Mouse (Mus musculus): Measurements from ENCODE around the gene Med18. TPM values are rescaled to one million over a fixed set of nuclear protein-coding genes. Genes with fewer than 3 reads are reported as not detected.
"Not testable (repeated sequence)": the region's sequence is repeated elsewhere in the genome, so short reads cannot be mapped to it uniquely, and the experiment has no call there.

The Med18 gene
- total RNA-seq, 4 experiments from 2014 or later = 9.2 to 12.0 (median 9.8) TPM

DNA sequence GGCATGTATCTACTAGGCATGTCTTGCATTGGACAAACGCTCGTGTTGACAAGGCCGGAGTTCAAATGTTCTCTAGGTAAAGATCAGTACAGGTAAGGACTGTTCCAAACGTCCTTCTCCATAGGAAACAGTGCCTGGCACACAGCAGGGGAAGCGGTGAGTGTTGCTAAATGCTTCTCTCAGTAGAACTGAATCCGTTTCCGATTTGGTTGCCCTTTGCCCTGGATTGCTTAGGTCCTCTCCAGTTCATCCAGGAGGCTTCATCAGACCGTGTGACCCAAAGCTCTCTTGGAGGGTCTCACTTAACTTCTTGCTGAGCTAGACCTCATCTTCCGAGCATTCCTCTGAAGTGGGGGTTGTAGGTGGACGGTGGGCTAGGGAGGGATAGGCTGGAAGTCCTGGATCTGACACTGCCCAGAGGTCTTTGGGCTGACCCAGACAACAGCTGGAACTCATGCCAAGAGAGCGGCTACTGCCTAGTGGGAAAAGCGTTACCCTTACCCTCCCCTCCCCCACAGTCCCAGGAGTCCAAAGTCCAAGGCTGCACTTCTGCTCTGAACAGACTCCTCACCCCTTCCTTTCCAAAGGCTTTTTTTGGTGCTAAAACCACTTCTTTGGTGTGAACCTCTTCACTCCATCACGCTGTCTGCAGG lies 19.4 kb upstream of the Med18 start:
- no peak for DNase-seq (ENCODE audit: low spot score in 2 of 2)

DNA sequence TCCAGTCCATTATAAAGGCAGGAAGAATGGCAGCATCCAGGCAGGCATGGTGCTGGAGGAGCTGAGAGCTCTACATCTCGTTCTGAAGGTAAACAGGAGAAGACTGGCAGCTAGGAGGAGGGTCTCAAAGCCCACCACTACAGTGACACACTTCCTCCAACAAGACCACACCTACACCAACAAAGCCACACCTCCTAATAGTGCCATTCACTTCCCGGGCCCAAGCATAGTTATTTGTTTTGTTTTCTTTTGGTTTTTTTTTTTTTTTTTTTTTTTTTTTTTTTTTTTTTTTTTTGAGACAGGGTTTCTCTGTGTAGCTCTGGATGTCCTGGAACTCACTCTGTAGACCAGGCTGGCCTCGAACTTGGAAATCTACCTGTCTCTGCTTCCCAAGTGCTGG lies 18.4 kb upstream of the Med18 start:
- not testable (repeated sequence) for DNase-seq (ENCODE audit: low spot score in 2 of 2)

DNA sequence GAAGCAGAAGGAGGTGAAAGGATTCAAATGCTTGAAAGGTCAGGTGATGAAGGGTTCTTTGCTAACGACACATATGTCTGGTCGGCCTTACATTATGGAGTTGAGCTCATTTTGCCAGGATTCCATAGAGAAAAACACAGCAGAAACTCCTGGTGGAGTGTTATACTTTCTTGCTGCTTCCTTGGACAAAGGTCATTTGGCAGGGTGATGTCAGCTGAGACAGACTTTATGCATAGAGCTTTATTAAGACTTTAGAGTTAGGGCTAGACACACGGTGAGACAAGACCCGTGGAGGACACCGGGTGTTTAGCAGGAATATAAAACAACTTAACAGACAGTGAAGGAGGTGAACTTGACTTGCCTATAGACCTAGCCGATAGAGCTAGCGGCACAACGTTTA lies 14.1 kb upstream of the Med18 start:
- DNase-seq (ENCODE audit: low spot score in 2 of 2) = no peak

DNA sequence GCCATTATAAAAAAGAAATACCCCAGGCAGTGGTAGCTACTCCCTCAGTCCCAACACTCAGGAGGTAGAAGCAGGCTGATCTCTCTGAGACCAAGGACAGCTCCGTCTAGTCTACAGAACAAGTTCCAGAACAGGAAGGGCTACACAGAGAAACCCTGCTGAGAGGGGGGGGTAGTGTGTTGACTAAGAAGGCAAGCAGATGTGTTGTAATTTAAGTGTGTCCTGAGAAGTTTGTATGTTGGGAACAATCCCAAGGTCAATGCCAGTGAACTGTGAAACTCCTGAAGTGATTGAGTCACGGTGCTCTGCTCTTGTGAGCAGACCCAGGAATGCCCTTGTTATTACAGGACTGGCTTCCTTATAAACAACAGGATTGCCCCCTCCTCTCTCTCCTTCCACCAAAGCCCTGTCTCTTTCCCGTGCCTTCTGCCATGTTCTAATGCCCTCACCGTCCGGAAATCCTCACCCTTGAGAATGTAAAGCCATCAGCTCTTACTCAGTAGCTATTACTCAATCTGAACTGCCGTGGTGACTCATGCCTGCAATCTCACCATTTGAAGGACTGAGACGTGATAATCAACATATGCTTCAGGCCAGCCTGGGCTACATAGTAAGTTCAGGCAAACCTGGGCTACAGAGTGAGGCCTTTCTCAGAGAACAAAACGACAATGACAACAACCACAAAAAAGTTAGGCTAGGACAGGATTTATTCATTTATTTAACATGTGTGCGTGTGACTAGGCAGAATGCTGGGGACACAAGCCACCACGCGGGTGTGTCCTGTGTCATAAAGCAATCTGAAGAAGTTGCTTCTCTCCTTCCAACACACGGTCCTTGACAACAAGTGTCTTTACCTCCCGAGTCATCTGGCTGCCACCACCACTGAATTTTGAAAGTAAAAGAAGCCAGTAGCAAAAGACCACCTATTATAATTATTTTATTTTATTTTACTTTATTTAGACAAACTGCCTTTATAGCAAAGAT lies 12.5 kb upstream of the Med18 start:
- DNase-seq (ENCODE audit: low spot score in 2 of 2) = no peak

DNA sequence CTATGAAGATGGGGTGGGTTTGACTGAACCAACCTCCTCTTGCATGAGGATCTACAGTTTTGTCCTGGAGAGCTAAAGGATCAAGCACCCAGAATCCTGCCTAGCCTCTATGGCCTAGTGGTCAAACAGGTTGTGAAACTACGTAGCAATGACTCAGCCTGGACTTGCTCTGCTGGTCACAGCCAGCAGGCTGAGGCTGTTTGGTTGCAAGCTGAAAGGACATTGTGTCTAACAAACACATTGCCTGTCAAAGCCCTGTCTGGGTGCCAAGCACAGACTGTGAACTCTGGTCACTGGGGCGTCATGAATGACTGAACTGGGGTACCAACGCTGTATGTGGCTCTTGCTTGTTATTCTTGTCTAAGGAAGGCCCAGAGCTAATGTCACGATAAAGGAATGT lies 10.9 kb upstream of the Med18 start:
- DNase-seq (ENCODE audit: low spot score in 2 of 2) = no peak

DNA sequence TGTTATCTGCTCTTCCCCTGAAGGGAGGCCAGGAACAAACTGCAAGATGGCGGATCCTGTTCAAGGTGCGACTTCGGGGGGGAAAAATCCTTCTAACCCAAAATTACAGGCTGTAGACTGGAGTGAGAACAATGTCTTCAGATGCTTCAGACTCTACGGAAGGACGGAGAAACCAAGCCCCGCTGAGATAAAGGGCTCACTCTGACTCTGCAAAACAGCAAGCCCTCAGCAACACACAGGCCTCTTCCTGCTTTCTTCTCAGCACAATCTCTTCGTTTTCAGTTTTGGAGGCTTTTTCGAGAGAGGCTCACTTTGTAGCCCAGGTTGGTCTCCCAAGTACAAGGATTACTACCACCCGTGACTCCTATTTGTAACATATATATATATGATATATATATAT lies 9.7 kb upstream of the Med18 start:
- DNase-seq (ENCODE audit: low spot score in 2 of 2) = no peak

DNA sequence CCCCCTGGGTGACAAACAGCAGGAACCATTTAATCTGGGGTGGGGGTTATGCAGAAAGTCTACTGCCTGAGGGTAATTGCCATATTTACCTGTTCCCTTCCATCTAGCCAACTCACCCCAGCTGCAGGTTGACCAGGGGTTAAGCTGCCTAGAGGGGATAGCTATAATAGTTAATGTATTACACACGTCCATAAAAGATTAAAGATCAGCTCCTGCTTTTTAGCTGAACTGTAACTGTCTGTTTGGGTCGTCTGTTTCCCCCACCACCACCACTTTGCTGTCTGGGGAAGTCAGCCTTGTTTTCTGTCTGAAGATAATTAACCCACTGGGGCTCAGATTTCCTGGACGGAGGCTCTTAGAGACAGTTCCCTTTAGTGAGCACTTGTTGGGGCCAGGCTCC lies 6.2 kb upstream of the Med18 start:
- no peak for DNase-seq (ENCODE audit: low spot score in 2 of 2)

DNA sequence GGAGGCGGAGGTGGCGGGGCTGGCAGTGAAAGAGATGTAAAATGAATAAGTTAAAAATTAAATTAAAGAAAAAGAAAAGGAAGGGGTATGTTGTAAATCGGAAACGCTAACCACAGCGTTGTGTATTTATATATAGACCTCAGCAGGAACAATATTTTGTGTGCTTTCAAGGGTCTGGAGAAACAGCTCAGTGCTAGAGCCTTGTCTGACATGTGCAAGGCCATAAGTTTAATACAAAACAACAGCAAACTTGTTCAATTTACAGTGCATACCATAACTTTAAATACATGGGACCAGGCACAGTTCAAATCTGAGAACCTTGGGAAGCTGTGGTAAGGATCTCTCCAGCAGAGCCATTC lies 513 bp upstream of the Med18 start:
- DNase-seq (ENCODE audit: low spot score in 2 of 2) = no peak

DNA sequence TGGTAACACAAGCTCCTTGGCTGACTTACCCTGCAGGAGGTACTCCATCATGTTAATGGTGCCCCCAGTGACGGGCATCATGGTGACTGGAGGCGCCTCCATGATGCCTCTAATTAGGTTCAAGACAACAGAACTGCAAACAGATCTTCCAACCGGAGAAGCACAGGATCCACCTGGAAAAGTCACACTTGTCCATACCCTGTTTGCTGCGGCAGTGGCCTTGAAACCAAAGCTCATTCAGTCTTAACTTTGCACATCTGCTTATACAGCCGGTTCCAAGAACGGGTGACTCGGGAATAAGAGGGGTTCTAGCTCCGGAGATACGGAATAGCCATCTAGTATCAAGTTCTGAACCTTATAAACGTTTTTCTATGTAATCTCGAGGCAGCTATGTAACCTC lies 885 bp downstream of the Med18 start:
- no peak for DNase-seq (ENCODE audit: low spot score in 2 of 2)

DNA sequence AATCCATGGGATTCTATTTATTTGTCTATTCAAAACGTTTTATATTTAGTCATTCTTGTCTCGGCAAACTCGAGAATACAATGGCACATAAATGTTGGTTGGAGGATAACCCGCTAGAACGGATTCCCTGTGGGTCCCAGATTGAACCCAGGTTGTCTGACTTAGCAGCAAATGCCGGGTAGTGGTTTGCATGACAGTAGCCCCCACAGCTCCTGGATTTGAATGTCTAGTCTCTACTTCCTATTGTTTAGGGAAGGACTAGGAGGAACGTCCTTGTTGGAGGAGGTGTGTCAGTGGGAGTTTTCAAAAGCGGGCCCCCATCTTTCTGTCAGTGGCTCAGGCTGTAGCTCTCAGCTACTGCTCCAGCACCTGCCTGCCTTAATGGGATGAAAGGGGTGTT lies 3.5 kb downstream of the Med18 start:
- no peak for DNase-seq (ENCODE audit: low spot score in 2 of 2)

DNA sequence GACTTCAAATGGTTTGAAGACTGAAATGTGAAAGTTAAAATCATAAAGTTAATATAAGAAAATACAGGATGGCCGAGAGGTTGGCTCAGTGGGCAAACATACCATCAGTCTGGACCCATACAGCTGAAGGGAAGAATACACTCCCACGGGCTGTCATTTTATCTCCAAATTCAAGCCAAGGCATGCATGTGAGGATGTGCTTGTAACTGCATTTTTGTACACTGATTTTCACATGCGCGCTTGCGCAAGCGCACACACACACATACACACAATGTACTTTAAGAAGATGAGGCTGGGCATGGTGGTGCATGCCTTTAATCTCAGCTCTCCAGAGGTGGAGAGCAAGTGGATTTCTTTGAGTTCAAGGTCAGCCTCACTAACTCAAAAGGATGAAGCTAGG lies 8.2 kb downstream of the Med18 start:
- no peak for DNase-seq (ENCODE audit: low spot score in 2 of 2)

DNA sequence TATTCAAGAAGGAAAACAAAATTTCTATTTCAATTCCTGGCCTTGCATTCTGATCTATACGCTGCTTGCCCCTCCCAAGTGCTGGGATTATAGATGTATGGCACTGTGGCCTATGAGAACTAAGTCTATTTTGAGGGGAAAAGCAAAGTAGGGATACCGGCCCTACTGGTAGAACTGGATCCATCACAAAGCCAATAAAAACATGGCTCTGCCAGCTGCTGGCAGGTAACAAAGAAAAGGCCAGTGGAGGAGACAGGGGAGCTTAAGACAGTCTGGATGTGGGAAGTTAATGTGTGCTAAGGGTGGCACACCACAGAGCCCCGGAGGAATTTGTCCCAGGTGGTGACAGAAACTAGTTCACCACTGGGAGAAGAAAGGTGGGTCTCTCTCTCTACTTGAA lies 8.6 kb downstream of the Med18 start:
- no peak for DNase-seq (ENCODE audit: low spot score in 2 of 2)

DNA sequence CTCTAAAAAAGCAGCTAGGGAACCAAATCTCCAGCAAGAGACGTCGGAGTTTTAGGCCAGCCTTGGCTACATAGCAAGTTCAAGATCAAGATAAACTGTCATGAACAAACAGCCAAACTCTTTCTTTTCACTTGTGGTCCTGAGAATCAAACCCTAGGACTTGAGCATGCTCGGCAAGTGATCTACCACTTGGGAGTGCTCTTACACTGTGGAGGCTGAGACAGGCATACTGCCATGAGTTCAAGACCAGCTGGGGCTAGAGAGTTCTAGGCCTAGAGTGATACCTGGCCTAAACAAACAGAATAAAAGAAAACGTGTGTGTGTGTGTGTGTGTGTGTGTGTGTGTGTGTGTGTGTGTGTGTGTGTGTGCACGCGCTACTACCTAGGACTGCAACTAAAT lies 9.5 kb downstream of the Med18 start:
- no peak for DNase-seq (ENCODE audit: low spot score in 2 of 2)

DNA sequence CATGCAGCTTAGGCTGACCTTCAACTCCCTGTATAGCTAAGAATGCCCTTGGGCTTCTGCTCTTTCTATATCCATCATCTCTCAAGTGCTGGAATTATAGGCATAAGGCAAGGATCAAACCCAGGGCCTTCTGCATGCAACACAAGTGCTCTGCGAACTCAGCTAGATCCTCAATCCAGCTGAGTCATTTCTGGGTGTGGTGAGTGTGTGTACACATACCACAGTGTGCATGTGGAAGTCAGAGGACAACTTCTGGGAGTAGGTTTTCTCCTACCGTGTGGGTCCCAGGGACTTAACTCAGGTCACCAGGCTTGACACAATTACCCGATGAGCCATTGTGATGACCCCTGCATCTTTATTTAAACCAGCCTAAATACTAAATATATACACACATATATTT lies 13.9 kb downstream of the Med18 start:
- DNase-seq (ENCODE audit: low spot score in 2 of 2) = no peak

DNA sequence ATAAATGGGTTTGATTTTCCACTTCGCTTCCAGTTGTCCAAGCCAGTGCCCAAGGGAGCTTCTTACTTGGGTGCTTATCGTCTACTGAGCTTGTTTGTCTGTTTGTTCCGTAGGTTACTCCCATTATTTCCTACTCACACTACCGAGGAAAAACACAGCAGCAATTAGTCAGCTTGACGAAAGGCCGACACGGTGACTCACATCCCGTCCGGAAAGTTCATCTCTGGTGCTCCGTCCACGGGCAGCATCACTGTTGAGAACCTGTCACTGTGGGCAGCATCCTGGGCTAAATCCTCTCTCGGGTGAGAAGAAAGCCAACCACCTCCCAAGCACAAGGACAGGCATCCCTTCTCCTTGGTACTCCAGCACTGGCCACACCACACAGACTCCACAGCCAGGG lies 17.6 kb downstream of the Med18 start:
- DNase-seq (ENCODE audit: low spot score in 2 of 2) = no peak

DNA sequence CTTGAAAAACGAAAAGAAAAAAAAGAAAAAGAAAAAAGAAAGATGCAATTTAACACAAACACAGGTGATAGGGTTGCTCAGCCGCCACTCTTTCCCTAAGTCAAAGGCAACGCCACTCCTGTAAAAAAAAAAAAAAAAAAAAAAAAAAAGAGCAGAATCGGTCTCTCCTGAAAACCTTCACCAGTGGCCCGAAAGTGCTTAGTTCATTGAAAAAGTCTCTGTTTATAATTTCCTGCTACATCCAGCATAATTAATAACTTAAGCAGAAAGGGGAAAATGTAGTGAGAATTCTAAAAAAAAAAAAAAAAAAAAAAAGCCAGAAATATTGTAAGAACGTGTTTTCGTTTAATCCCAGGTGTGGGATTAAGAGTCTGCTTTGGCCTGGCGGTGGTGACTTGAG lies 19.2 kb downstream of the Med18 start:
- no peak for DNase-seq (ENCODE audit: low spot score in 2 of 2)

DNA sequence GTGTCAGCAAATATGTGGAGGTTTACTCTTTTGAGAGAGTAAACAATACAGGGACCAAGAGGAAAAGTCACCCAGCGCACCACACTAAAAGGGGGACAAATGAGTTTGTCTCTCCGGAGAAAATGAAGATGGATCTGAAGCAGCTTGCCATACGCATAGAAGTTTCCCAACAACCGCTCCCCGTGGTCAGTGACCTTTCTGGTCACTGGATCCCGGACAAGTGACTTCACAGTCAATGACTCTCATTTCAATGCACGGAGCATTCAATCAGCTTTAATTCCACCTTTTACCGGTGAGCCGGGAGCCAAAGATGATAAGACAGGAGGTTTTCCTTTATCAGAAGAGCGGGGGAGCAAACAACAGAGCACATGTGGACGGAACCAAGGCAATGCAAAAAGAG lies 25.9 kb downstream of the Med18 start:
- no peak for DNase-seq (ENCODE audit: low spot score in 2 of 2)

DNA sequence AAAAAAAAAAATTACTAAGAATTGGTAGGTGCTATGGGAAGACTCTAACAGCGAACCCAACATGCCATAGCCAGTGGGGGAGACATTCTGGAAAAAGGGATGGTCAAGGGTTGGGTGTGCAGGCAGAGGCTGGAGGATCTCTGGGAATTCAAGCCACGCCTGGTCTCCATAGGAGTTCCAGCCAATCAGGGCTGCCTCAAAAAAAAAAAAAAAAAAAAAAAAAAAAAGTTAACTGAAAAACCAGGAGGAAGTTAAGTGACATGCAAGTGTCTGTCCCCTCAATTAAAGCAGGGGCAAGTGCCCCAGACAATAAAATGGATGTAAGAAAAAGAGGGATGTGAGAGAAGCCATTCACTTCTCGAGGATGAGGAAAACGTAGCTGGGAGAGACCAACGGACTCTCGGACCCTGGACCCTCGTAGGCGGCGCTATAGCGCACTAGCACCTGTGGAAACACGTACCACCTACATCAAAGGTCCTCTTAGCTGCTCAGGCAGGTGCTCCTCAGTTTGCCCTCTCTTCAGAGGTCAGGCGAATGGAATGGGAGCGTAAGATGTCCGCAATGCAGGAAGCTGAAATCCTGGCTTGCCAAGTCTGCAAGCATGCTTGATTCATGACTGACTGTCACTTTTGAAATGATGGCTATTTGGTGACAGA lies 30.9 kb downstream of the Med18 start:
- DNase-seq (ENCODE audit: low spot score in 2 of 2) = no peak

DNA sequence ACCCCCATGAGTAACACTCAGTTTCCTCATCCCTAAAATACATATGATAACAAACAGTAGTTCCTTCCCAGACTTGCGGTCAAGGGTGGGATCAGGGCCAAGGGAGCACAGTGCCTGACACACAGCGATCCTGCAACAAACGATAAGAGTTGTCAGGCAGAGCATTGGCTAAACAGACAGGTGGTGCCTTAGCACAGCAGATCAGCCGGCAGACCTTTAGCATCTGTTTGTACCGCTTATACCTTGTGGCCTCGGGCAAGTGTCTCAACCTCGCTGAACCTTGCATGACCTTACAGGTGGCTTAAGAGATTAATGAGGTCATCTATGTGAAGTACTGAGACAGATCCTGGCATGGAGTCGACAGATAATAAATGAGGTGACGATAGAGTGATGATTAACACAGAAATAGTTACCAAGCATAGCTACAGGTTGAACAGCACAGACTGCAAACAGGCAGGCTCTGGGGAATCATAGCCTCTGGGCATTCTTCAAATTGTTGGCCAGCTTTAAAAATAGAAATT lies 35.6 kb downstream of the Med18 start:
- DNase-seq (ENCODE audit: low spot score in 2 of 2) = no peak

DNA sequence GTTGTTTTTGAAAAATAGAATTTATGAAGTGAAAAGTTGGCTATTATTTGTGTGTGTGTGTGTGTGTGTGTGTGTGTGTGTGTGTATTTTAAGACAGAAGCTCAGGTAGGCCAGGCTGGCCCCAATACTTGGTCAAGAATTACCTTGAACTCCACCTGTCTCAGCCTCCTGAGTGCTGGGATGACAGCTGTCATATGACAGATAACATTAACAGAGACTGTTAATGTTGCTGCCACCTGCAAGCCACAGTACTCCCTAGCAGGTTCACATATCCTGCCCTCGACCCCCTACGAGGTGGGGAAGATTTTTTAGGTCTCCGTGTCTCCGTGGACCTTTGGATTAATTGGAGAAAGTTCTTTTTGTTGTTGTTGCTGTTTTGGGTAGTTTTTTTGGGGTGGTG lies 36.2 kb downstream of the Med18 start:
- DNase-seq (ENCODE audit: low spot score in 2 of 2) = no peak

DNA sequence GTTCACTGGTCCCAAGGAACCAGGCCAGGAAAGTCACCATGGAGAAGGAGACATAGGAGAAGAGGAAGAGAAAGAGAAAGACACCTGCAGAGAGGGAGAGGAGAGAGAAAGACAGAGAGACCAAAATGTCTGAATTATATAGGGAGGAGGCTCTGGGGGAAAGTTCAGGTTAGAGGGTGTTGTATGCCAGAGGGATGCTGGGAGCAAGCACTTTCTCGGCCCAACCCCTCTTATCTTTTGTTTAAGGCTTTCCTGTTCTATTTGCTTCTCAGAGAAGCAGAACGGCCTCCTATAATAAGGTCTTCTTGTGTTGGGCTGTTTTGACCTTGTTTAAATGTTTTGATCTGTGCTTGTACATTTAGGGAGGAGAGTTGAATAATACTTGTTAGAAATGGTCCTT lies 37.7 kb downstream of the Med18 start:
- DNase-seq (ENCODE audit: low spot score in 2 of 2) = no peak

DNA sequence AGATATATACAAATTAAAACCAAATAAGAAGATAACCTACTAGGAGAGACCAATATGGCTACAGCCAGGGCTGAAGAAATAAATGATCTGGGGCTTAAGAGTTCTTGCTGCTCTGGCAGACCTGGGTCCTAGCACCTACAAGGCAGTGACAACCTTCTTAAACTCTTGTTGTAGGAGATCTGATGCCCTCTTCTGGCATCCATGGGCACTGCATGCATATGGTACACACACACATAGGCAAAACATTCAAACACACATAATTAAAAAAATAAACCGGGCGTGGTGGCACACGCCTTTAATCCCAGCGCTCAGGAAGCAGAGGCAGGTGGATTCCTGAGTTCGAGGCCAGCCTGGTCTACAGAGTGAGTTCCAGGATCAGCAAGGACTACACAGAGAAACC lies 39.0 kb downstream of the Med18 start:
- DNase-seq (ENCODE audit: low spot score in 2 of 2) = no peak

Measured in left cerebral cortex, adult 8-10 months (tissue).